Mouse (Mus musculus) myocyte (in vitro differentiated cells): ENCODE results near the gene Rbm12. TPM values are rescaled to one million over a fixed set of nuclear protein-coding genes. Genes with fewer than 3 reads are reported as not detected.

Source experiments
- H3K27me3 ChIP-seq: one replicate; pipeline ENCODE4 v1.6.1; 2011; ENCODE audit not compliant: control insufficient read depth, insufficient read depth, insufficient read length
- H3K36me3 ChIP-seq: one replicate; pipeline ENCODE4 v1.6.1; 2011; ENCODE audit not compliant: control insufficient read depth, insufficient read depth
- H3K4me2 ChIP-seq: one replicate; pipeline ENCODE4 v1.6.1; 2011; ENCODE audit warnings: low read depth, control low read depth
- H3K4me3 ChIP-seq: one replicate; pipeline ENCODE4 v1.5.1; 2011; ENCODE audit warnings: mild to moderate bottlenecking, control low read depth, moderate library complexity
- H3K79me2 ChIP-seq: one replicate; pipeline ENCODE4 v1.6.1; 2011; ENCODE audit not compliant: control insufficient read depth, insufficient read depth
- H3ac ChIP-seq: one replicate; pipeline ENCODE4 v1.6.1; 2011; ENCODE audit not compliant: control insufficient read depth, insufficient read length
- CEBPB ChIP-seq: IDR thresholded peaks from 2 replicates; pipeline ENCODE4 v1.6.1; 2011; ENCODE audit warnings: mild to moderate bottlenecking, moderate library complexity; ENCODE audit not compliant: poor library complexity, insufficient read depth, severe bottlenecking
- E2F4 ChIP-seq: IDR thresholded peaks from one replicate; pipeline ENCODE4 v1.6.1; 2011; ENCODE audit warnings: mild to moderate bottlenecking, control low read depth, moderate library complexity; ENCODE audit not compliant: insufficient read depth
- MAX ChIP-seq: IDR thresholded peaks from one replicate; pipeline ENCODE4 v1.6.1; 2011; ENCODE audit warnings: low read depth, mild to moderate bottlenecking, control low read depth
- MYOD1 ChIP-seq, 3 experiments: IDR thresholded peaks; one replicate each; pipeline ENCODE4 v1.6.1; 2011; ENCODE audit warnings: control low read depth in 2 of 3, low read depth in 2 of 3, mild to moderate bottlenecking in 2 of 3, moderate library complexity in 1 of 3; ENCODE audit not compliant: insufficient read length in 2 of 3, control insufficient read depth in 1 of 3
- MYOG ChIP-seq, 3 experiments: IDR thresholded peaks; one replicate each; pipeline ENCODE4 v1.6.1; 2011; ENCODE audit warnings: control low read depth in 2 of 3, low read depth in 2 of 3, mild to moderate bottlenecking in 2 of 3; ENCODE audit not compliant: insufficient read length in 2 of 3, control insufficient read depth in 1 of 3, insufficient read depth in 1 of 3
- POLR2A ChIP-seq: IDR thresholded peaks from one replicate; pipeline ENCODE4 v1.6.1; 2011; ENCODE audit warnings: low read depth, mild to moderate bottlenecking, control low read depth, moderate library complexity; ENCODE audit not compliant: insufficient read length
- POLR2AphosphoS2 ChIP-seq: IDR thresholded peaks from one replicate; pipeline ENCODE4 v1.6.1; 2011; ENCODE audit warnings: low read depth, control low read depth; ENCODE audit not compliant: insufficient read length
- REST ChIP-seq: IDR thresholded peaks from one replicate; pipeline ENCODE4 v1.6.1; 2011; ENCODE audit warnings: mild to moderate bottlenecking, control low read depth, moderate library complexity; ENCODE audit not compliant: insufficient read depth, insufficient read length
- SRF ChIP-seq: IDR thresholded peaks from one replicate; pipeline ENCODE4 v1.6.1; 2011; ENCODE audit warnings: low read depth; ENCODE audit not compliant: control insufficient read depth, insufficient read length
- TCF12 ChIP-seq: IDR thresholded peaks from one replicate; pipeline ENCODE4 v1.6.1; 2011; ENCODE audit warnings: mild to moderate bottlenecking, control low read depth; ENCODE audit not compliant: poor library complexity, insufficient read depth, severe bottlenecking
- TCF3 ChIP-seq: IDR thresholded peaks from one replicate; pipeline ENCODE4 v1.6.1; 2011; ENCODE audit warnings: low read depth, control low read depth; ENCODE audit not compliant: insufficient read length
- USF1 ChIP-seq: IDR thresholded peaks from one replicate; pipeline ENCODE4 v1.6.1; 2011; ENCODE audit warnings: low read depth, mild to moderate bottlenecking, control low read depth, moderate library complexity
- polyA plus RNA-seq: library from polyadenylated mRNA; unstranded; fragments of >200 nt; fragmentation: generic; extraction: Trizol; gene quantifications from one replicate; pipeline ENCODE4 v1.2.1, GENCODE M21; 2012; ENCODE audit warnings: missing spikeins

Rbm12 gene
- polyA plus RNA-seq, 1 experiment: 4.0 TPM

DNA sequence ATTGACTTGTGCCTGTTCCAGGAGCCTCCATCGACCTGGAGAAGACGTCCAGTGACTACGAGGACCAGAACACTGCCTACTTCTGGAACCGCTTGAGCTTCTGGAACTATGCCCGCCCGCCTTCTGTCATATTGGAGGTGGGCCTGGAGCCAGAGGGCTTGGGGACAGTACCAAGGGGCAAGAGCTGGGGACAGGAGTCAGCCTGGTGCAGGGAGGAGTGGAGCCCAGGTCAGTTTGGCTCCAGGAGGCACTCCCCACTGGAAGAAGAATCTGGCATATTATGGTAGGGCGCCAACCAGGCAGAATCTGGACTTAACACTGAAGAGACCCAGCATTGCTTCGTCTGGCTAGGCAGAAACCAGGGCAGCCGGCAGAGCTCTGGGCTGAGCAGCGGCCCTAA is 43.9 kb downstream of the Rbm12 start:
- no peak overlapping the region for H3K4me2 ChIP-seq
- no peak for TF ChIP-seq POLR2A
- TF ChIP-seq MAX: no peak
- no peak for TF ChIP-seq E2F4
- no peak for TF ChIP-seq CEBPB
- no peak for TF ChIP-seq TCF12
- TF ChIP-seq SRF: no peak
- TF ChIP-seq MYOD1 (IDR thresholded peaks at IDR 0.05; ENCODE audit: control insufficient read depth in 1 of 3, insufficient read length in 2 of 3, low read depth in 2 of 3): no peak
- no peak for TF ChIP-seq REST
- TF ChIP-seq POLR2AphosphoS2: no peak
- TF ChIP-seq MYOG (IDR thresholded peaks at IDR 0.05; ENCODE audit: control insufficient read depth in 1 of 3, insufficient read depth in 1 of 3, insufficient read length in 2 of 3, low read depth in 2 of 3): no peak
- no peak for TF ChIP-seq USF1
- no peak for TF ChIP-seq TCF3
- no peaks in the 10 kb centered on the region for H3K79me2 ChIP-seq
- no peak overlapping the region for H3ac ChIP-seq
- no peaks in the 10 kb centered on the region for H3K36me3 ChIP-seq
- no peak overlapping the region for H3K4me3 ChIP-seq
- no peaks in the 10 kb centered on the region for H3K27me3 ChIP-seq

DNA sequence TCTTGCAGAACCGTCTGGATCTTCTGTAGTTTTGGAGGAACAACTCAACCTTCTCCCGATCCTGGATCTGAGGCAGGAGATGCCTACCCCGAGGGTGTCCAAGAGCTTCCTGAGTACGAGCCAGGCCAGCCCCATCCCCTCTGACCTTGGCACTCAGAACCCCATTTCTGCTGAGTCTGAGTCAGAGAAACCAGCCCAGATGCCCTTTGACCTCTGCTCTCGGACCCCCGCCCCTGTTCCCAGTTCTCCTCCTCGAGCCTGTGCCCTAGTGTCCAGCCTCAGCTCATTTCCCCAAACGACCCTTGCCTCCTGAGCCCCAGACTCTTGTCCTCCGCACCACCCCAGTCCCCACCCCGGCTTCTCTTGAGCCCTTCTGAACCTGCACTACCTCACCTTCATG is 45.7 kb downstream of the Rbm12 start:
- Histone ChIP-seq H3ac (no peak overlapping the region), H3K27me3 (no peaks in the 10 kb centered on the region), H3K79me2 (no peaks in the 10 kb centered on the region), H3K4me2 (peak overlapping the region; percentile 81), H3K36me3 (no peaks in the 10 kb centered on the region), H3K4me3 (peak overlapping the region; percentile 31)
- TF ChIP-seq USF1 (no peak), TCF3 (no peak), MAX (no peak), MYOG (IDR thresholded peaks at IDR 0.05; ENCODE audit: control insufficient read depth in 1 of 3, insufficient read depth in 1 of 3, insufficient read length in 2 of 3, low read depth in 2 of 3) (no peak), E2F4 (no peak), CEBPB (no peak), MYOD1 (IDR thresholded peaks at IDR 0.05; ENCODE audit: control insufficient read depth in 1 of 3, insufficient read length in 2 of 3, low read depth in 2 of 3) (no peak), SRF (no peak), TCF12 (no peak), POLR2A (no peak), REST (no peak)

DNA sequence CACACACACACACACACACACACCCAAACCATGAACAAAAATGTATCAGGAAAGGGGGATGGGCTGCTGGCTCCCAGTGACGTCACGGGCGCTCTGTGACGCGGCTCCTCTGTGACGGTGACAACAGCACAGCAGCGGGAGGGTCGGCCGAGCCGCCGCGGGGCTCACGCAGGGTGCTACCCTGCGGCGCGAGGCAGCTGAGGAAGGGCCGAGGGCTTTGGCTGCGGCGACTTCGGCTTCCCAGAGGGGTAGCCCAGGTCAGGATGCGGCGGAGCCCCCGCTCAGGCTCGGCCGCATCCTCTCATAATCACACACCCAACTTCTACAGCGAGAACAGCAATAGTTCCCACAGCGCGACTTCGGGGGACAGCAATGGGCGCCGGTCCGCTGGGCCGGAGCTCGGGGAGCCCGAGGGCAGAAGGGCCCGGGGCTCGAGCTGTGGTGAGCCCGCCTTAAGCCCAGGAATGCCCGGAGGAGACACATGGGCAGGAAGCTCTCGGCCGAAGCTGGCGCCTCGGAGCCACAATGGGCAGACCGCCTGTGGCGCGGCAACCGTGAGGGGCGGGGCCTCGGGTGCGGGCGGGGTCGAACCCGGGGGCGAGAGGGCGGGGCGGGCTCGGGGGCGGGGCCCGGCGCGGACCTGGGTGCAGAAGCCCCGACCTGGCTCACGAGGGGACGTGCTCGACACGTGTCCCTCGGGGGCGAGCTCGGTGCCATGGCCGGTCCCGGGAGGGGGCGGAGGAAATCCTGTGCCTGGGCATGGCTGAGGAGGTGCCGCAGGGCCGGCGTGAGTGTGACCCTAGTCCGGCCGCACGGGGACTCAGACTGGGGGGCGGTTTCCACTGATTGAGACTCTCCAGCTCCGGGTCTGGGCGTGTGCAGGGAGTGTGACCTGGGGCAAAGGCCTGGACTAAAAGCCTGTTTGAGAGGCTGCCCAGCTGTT is 46.4 kb downstream of the Rbm12 start, which contains the start of gene Spag4:
Gene Spag4 (plus strand): TSS at position 77 of the 943 bp plus-strand sequence.
- no peaks in the 10 kb centered on the region for H3K79me2 ChIP-seq
- peak within 1 kb of the TSS; percentile 81 for H3K4me2 ChIP-seq
- no peaks in the 10 kb centered on the region for H3K36me3 ChIP-seq
- H3K27me3 ChIP-seq: no peaks in the 10 kb centered on the region
- peak within 1 kb of the TSS; percentile 25 for H3ac ChIP-seq
- H3K4me3 ChIP-seq: peak within 1 kb of the TSS; percentile 31
- TF ChIP-seq POLR2A (peak; percentile 68), REST (no peak), MAX (no peak), E2F4 (peak; percentile 19), TCF12 (no peak), USF1 (no peak), SRF (no peak), TCF3 (no peak), POLR2AphosphoS2 (peak; percentile 26), MYOG (IDR thresholded peaks at IDR 0.05; ENCODE audit: control insufficient read depth in 1 of 3, insufficient read depth in 1 of 3, insufficient read length in 2 of 3, low read depth in 2 of 3) (peak in 1 of 3 experiments; percentile 38)

DNA sequence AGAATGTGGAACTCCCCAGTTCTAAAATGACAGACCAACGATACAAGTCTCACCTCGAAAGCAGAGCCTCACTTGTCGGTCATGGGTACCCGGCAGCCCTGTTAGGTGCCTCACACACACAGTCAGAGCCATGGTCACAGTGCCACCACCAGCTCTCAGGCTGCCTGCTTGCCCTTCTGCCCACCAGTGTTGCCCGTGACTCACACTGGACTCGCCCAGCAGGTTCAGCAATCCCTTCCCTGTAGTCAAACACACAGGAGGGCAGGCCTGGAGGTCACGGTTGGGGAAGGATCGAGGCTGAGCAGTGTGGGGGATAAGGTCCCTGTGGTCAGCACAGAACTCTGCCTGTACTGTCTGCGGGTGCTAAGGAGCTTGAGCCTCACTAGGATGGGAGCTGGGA is 59.0 kb downstream of the Rbm12 start, which contains the start of gene Fer1l4:
Gene Fer1l4 (minus strand): TSS at position 132 of the 400 bp plus-strand sequence.
- H3K27me3 ChIP-seq: peaks cover 8% of the 10 kb centered on the region
- TF ChIP-seq CEBPB (no peak), TCF12 (no peak), E2F4 (no peak), MAX (no peak), POLR2A (no peak), MYOG (IDR thresholded peaks at IDR 0.05; ENCODE audit: control insufficient read depth in 1 of 3, insufficient read depth in 1 of 3, insufficient read length in 2 of 3, low read depth in 2 of 3) (no peak), TCF3 (no peak), USF1 (no peak), REST (no peak), SRF (no peak), POLR2AphosphoS2 (no peak), MYOD1 (IDR thresholded peaks at IDR 0.05; ENCODE audit: control insufficient read depth in 1 of 3, insufficient read length in 2 of 3, low read depth in 2 of 3) (no peak)
- no peaks in the 10 kb centered on the region for H3K79me2 ChIP-seq
- no peak within 1 kb of the TSS for H3ac ChIP-seq
- no peak within 1 kb of the TSS for H3K4me2 ChIP-seq
- no peaks in the 10 kb centered on the region for H3K36me3 ChIP-seq
- H3K4me3 ChIP-seq: no peak within 1 kb of the TSS
